ENCODE assay signal across 8 mouse cellular contexts in the genomic region with DNA sequence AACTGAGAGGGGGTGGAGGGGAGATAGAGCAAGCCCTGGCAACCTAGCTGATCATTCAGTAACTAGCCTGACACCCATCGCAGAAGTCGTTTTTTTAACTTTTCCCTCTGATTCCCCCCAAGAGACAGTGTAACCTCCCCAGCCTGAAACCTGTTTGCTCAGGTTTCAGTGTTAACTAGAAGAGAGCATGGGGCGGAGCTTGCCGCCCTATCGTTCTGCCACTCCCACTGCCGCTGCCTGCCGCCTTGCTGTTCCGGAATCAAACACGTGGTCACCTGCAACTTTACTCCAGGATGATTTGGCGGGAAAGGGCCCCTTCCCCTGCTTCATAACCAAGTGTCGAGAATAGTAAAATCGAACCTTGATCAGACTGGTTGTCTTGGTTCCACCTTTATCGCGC. TPM values are rescaled to one million over a fixed set of nuclear protein-coding genes. Genes with fewer than 3 reads are reported as not detected.
DNase-seq lines count a peak whose midpoint lies in the region; ATAC-seq and TF ChIP-seq lines count a peak whose summit lies in the region.
"Not testable (repeated sequence)": the region's sequence is repeated elsewhere in the genome, so short reads cannot be mapped to it uniquely, and the experiment has no call there.
"Had no signal": no experiment of that assay in that cellular context is flagged by ENCODE, and none has a peak within 500 bp of the region (broad histone marks: within the 10 kb centered on the region; RNA-seq: fewer than 3 reads in every experiment).

No protein-coding gene starts in this region.

- 48% methylated on average over 14 of the region's 14 CpGs for WGBS in heart, embryonic 12.5 days
- 62% methylated on average over 14 of the region's 14 CpGs for WGBS in intestine, embryonic 14.5 days
- WGBS in liver, adult 2 months: 65% methylated on average over 14 of the region's 14 CpGs

- not testable (repeated sequence) for H3K9me3 ChIP-seq in ES-E14 (ENCODE audit: control insufficient read depth, insufficient read depth, low read depth, low read length); heart, embryonic 12.5 days (replicated peaks); intestine, embryonic 14.5 days (ENCODE audit: control insufficient read depth, low read length)

- not testable (repeated sequence) for TF ChIP-seq POLR2A in liver, adult 2 months (IDR thresholded peaks at IDR 0.05; ENCODE audit: extremely low read depth, insufficient read depth, low read length)

- DNase-seq in ES-E14 (ENCODE audit: low read depth, low spot score): peak; percentile 13
- DNase-seq in intestine, embryonic 14.5 days (ENCODE audit: low spot score): peak; percentile 25
- peak; percentile 33 to 40 for DNase-seq in kidney, adult 8-10 months
- DNase-seq in liver, adult 2 months (ENCODE audit: extremely low read depth, low read depth, low spot score): peak; percentile 19
- DNase-seq in lung, postnatal 25 days (ENCODE audit: low spot score): peak; percentile 48
- peak; percentile 57 for DNase-seq in yolk sac, embryonic 10.5 days (ENCODE audit: low spot score)

- not testable (repeated sequence) for H3K9ac ChIP-seq in ES-E14 (ENCODE audit: insufficient read depth, low read depth, low read length, poor library complexity, severe bottlenecking); heart, embryonic 12.5 days; intestine, embryonic 14.5 days (ENCODE audit: low read length); liver, adult 2 months (ENCODE audit: low read depth, low read length)

- H3K4me3 ChIP-seq in ES-E14 (ENCODE audit: insufficient read depth in 1 of 2, low read depth in 1 of 2, low read length in 2 of 2, poor library complexity in 1 of 2, severe bottlenecking in 1 of 2): peak overlapping the region; percentile 24 to 43
- not testable (repeated sequence) for H3K4me3 ChIP-seq in heart, embryonic 12.5 days; intestine, embryonic 14.5 days (ENCODE audit: low read depth, low read length); liver, adult 2 months (ENCODE audit: insufficient read depth, low read depth, low read length)

- ATAC-seq in heart, embryonic 12.5 days (ENCODE audit: insufficient number of reproducible peaks, low FRiP score); intestine, embryonic 14.5 days (replicated peaks; ENCODE audit: low FRiP score, low TSS enrichment, low read depth): not testable (repeated sequence)

- not testable (repeated sequence) for H3K36me3 ChIP-seq in ES-E14 (ENCODE audit: control insufficient read depth, insufficient read depth, low read length, poor library complexity, severe bottlenecking); heart, embryonic 12.5 days; intestine, embryonic 14.5 days (ENCODE audit: control insufficient read depth, insufficient read depth, low read length); liver, adult 2 months (ENCODE audit: control insufficient read depth, insufficient read depth, low read length)

- H3K27ac ChIP-seq in ES-E14 (ENCODE audit: insufficient read depth, low read depth, low read length, poor library complexity, severe bottlenecking); heart, embryonic 12.5 days (ENCODE audit: poor library complexity, severe bottlenecking); intestine, embryonic 14.5 days (ENCODE audit: low read depth); liver, adult 2 months (replicated peaks; ENCODE audit: insufficient read depth, low read depth, low read length): not testable (repeated sequence)

- not testable (repeated sequence) for H3K27me3 ChIP-seq in heart, embryonic 12.5 days (replicated peaks); intestine, embryonic 14.5 days (replicated peaks; ENCODE audit: control insufficient read depth, insufficient read depth, low read length); liver, adult 2 months (ENCODE audit: control insufficient read depth, insufficient read depth, low read length)

- not testable (repeated sequence) for TF ChIP-seq CTCF in liver, adult 2 months (IDR thresholded peaks at IDR 0.05; ENCODE audit: low read depth, low read length)

- not testable (repeated sequence) for H3K4me1 ChIP-seq in ES-E14 (ENCODE audit: control insufficient read depth in 2 of 2, insufficient read depth in 2 of 2, low read length in 2 of 2, poor library complexity in 1 of 2); heart, embryonic 12.5 days (replicated peaks); intestine, embryonic 14.5 days (replicated peaks; ENCODE audit: control insufficient read depth, insufficient read depth, low read length); liver, adult 2 months (ENCODE audit: control insufficient read depth, insufficient read depth, low read length)

- H3K4me2 ChIP-seq in heart, embryonic 12.5 days: peak overlapping the region; percentile 33; the same call in 1 of the 2 replicates
- H3K4me2 ChIP-seq in intestine, embryonic 14.5 days (ENCODE audit: low read length): not testable (repeated sequence)

- in situ Hi-C loops in ES-E14 (cut with MboI; ENCODE audit: low sequenced_read_pairs in 2 of 2, unreplicated experiment in 2 of 2): not testable (repeated sequence)

- H3K79me2 ChIP-seq in liver, adult 2 months (ENCODE audit: control insufficient read depth, insufficient read depth, low read length): not testable (repeated sequence)

RNA-seq across cellular contexts. Expression of gene Tbc1d30, which starts 14.5 kb away (rescaled TPM):
- 0.45 and 0.58 TPM in 2 replicates for total RNA-seq in ES-E14 (2012; rRNA removed)
- 1.3 and 1.4 TPM in 2 replicates for polyA plus RNA-seq in heart, embryonic 12.5 days (2016; fragmentation: Nextera tagmentation; extraction: Ambion mirVana)
- 2.8 and 3.8 TPM in 2 replicates for polyA plus RNA-seq in intestine, embryonic 14.5 days (2014; fragmentation: Nextera tagmentation; extraction: Ambion mirVana)
- total RNA-seq in liver, adult 2 months (2014; rRNA removed): 8.4 and 10.7 TPM in 2 replicates
- 0.81 and 2.6 TPM in 2 replicates for polyA plus RNA-seq in liver, adult 2 months (2012; rRNA removed)
- polyA plus RNA-seq: erythroblast, embryonic 14.5 days had no signal

RNA-seq across cellular contexts. Expression of gene Gns, which starts 28.4 kb away (rescaled TPM):
- 61.0 and 79.8 TPM in 2 replicates for total RNA-seq in ES-E14 (2012; rRNA removed)
- 40.2 and 40.3 TPM in 2 replicates for polyA plus RNA-seq in heart, embryonic 12.5 days (2016; fragmentation: Nextera tagmentation; extraction: Ambion mirVana)
- polyA plus RNA-seq in intestine, embryonic 14.5 days (2014; fragmentation: Nextera tagmentation; extraction: Ambion mirVana): 47.8 and 48.6 TPM in 2 replicates
- total RNA-seq in liver, adult 2 months (2014; rRNA removed): 84.0 and 102 TPM in 2 replicates
- polyA plus RNA-seq in liver, adult 2 months (2012; rRNA removed): 65.7 and 78.4 TPM in 2 replicates
